Mouse (Mus musculus) erythroblast, adult 5-6 weeks (primary cell): Measurements from ENCODE around the gene Qtrt2. TPM values are rescaled to one million over a fixed set of nuclear protein-coding genes. Genes with fewer than 3 reads are reported as not detected.

Source experiments
- ATAC-seq: replicated peaks from 2 replicates; pipeline ENCODE4 v1.8.0; 2016; ENCODE audit warnings: moderate number of reproducible peaks, mild to moderate bottlenecking, moderate TSS enrichment, inconsistent platforms; ENCODE audit not compliant: poor library complexity, low FRiP score, severe bottlenecking
- total RNA-seq, 2 experiments: library from RNA; stranded (forward) in 1 of 2; stranded (reverse) in 1 of 2; fragments of 150-400 nt in 1 of 2; fragments of 200-764, 138-1000 nt in 1 of 2; gene quantifications; 2 replicates each; pipeline versions ENCODE4 v1.2.3 to v1.2.4; 2015 to 2017; ENCODE audit warnings: low replicate concordance in 2 of 2

Qtrt2 gene
- total RNA-seq, 2 experiments from 2014 or later: 4.8 to 5.5 TPM

DNA sequence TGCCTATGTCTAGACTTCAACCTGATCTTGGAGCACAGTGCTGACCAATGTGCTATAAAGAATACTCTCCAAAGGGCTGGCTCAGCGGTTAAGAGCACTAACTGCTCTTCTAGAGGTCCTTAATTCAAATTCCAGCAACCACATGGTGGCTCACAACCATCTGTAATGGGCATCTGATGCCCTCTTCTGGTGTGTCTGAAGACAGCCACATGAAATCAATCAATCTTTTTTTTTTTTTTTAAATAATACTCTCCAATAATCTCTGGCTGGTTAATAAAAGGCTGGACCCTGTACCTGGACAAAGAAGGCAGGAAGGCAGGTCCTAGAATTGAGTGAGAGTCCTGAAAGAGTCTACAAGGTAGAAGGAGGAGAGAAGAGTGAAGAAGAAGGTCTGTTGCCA, 76.8 kb downstream of the Qtrt2 start:
- no peak for ATAC-seq

DNA sequence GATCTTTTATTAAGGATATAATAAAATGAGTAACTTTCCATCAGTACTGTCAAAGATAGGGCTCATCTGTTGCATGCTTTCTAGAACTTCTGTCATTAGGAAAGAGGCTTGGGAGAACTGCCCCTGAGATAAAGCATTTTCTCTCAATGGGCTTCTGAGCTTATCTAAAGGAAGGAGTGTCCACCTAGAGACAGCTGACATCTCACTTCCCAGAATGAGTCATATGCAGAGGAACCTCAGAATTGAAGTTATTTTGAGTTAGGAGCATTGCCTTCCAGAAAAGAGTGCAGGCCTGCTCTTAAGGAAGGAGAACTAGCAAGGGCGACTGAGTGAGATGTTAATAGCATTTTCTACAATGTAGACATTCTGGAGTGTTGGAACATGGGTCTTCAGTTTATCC, 85.4 kb downstream of the Qtrt2 start:
- ATAC-seq: no peak

DNA sequence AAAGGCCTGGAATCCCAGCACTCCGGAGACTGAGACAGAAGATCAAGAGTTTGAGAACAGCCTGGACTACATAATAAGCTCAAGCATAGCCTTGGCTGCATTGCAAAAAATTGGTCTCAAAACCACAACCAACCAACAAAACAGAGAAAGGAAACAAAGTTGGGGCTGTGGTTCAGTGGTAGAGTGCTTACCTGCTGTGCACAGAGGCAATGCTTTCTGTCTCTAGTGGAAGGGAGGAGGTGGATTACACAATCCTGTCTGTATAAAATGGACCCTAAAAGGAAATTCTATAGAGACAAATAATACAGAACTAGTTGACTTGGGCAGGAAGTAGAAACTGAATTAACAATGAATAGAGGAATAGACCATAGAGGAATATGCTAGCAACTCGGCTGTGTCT, 94.7 kb downstream of the Qtrt2 start:
- ATAC-seq: no peak

DNA sequence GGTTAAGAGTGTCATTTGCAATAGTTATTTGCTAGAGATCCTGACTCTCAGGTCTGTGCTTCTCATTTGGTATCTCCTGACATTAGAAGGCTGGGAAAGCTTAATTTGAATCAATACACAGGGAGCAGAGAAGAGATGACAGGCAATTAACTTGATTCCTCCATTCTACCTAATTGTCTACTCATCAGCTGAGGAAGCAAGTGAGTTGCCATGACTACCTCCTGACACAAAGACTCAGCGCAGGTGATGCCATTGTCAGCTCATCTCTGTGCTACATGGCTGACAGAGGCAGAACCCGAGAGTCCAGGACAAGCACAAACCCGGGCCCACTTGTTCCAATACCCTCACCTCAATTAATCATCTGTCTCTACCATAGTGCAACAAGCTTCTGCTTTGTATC, 99.1 kb downstream of the Qtrt2 start:
- ATAC-seq: no peak

DNA sequence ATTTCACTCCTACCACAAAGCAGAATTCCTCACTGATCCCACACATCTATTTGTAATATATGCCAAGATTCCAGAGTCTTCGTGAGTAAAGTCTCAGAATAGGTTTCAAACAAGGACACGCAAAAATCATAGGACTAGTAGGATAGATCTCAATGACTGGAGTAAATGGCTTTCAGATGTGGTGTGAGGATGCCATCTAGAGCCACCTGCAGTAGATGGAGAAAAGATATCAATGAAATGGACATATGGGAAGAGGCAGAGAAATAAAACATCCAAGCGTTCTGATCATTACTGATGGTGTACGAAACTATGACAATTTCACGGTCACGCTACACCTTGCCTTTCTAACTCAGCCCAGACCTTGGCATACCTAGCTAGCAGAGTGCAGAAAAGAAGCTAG, 108.2 kb downstream of the Qtrt2 start:
- ATAC-seq: no peak

DNA sequence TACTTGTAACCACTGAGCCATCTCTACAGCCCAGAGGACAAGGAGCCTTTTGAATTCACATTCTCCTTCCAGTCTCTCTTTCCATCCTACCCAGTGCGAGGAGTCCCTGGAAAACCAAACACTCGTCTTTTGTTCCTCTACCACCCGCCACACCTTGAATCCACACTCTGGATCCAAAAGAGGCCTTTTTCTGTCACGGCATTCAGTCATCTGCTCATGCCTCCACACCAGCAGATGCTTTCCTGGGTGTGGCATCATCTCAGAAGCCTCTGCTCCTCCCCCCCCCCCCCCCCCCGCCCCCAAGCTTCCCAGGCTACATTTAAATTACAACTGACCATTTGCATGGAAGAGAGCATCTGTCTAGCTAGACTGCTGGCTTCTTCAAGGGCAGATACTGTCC, 110.3 kb downstream of the Qtrt2 start:
- no peak for ATAC-seq

DNA sequence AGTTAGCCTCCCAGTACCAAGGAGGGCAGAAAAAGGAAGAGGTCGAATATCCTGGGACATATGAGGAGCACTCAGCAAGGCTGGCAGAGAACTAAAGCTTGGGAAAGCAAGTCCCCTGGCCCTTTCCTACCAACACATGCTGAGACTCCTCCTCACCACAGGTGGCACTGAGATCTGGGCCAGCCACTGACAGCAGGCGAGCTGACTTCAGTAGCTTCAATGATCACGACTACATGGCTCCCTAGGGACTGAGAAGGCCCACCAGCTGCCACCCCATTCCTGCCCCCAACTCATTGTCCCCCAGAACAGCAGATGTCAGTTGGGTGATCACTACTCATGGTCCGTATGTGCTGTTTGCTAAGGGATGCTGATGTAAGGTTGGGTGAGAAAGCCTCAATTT, 112.0 kb downstream of the Qtrt2 start:
- ATAC-seq: no peak

Other genes starting within 250 kb of the Qtrt2 start
- not detected in 2 replicates for gene Drd3, start 172.8 kb downstream of the Qtrt2 start, total RNA-seq (2015; ENCODE audit: low replicate concordance)
- not detected in 2 replicates for gene Drd3, start 172.8 kb downstream of the Qtrt2 start, total RNA-seq (2017; ENCODE audit: low replicate concordance)
- gene Ccdc191, start 37.0 kb downstream of the Qtrt2 start, total RNA-seq (2015; ENCODE audit: low replicate concordance): 0.63 and 5.8 TPM in 2 replicates
- 1.4 and 1.7 TPM in 2 replicates for gene Ccdc191, start 37.0 kb downstream of the Qtrt2 start, total RNA-seq (2017; ENCODE audit: low replicate concordance)
- 0.19 and 0.21 TPM in 2 replicates for gene Zdhhc23, start 53.0 kb upstream of the Qtrt2 start, total RNA-seq (2015; ENCODE audit: low replicate concordance)
- gene Zdhhc23, start 53.0 kb upstream of the Qtrt2 start, total RNA-seq (2017; ENCODE audit: low replicate concordance): 0.26 TPM in 1 of 2 replicates, not detected in the other
- 1.2 and 1.3 TPM in 2 replicates for gene Gramd1c, start 136.5 kb upstream of the Qtrt2 start, total RNA-seq (2015; ENCODE audit: low replicate concordance)
- 1.8 and 2.1 TPM in 2 replicates for gene Gramd1c, start 136.5 kb upstream of the Qtrt2 start, total RNA-seq (2017; ENCODE audit: low replicate concordance)
- 13.0 and 24.0 TPM in 2 replicates for gene Atp6v1a, start 212.9 kb upstream of the Qtrt2 start, total RNA-seq (2015; ENCODE audit: low replicate concordance)
- 14.2 and 23.6 TPM in 2 replicates for gene Atp6v1a, start 212.9 kb upstream of the Qtrt2 start, total RNA-seq (2017; ENCODE audit: low replicate concordance)
- 25.6 and 34.9 TPM in 2 replicates for gene Naa50, start 213.0 kb upstream of the Qtrt2 start, total RNA-seq (2015; ENCODE audit: low replicate concordance)
- gene Naa50, start 213.0 kb upstream of the Qtrt2 start, total RNA-seq (2017; ENCODE audit: low replicate concordance): 22.5 and 29.0 TPM in 2 replicates
- 11.7 and 15.9 TPM in 2 replicates for gene Usf3, start 246.4 kb upstream of the Qtrt2 start, total RNA-seq (2015; ENCODE audit: low replicate concordance)
- 4.4 and 7.1 TPM in 2 replicates for gene Usf3, start 246.4 kb upstream of the Qtrt2 start, total RNA-seq (2017; ENCODE audit: low replicate concordance)